Mouse (Mus musculus) right cerebral cortex, adult 18-20 months (tissue): ENCODE measurements around the gene Tgfa.
A peak's percentile ranks its signal among the peaks of the same experiment; 100 is the strongest.

Experiments used
- DNase-seq: peaks from one replicate; pipeline ENCODE4 v3.0.0; 2022; ENCODE audit warnings: mixed read lengths

Tgfa gene

DNA sequence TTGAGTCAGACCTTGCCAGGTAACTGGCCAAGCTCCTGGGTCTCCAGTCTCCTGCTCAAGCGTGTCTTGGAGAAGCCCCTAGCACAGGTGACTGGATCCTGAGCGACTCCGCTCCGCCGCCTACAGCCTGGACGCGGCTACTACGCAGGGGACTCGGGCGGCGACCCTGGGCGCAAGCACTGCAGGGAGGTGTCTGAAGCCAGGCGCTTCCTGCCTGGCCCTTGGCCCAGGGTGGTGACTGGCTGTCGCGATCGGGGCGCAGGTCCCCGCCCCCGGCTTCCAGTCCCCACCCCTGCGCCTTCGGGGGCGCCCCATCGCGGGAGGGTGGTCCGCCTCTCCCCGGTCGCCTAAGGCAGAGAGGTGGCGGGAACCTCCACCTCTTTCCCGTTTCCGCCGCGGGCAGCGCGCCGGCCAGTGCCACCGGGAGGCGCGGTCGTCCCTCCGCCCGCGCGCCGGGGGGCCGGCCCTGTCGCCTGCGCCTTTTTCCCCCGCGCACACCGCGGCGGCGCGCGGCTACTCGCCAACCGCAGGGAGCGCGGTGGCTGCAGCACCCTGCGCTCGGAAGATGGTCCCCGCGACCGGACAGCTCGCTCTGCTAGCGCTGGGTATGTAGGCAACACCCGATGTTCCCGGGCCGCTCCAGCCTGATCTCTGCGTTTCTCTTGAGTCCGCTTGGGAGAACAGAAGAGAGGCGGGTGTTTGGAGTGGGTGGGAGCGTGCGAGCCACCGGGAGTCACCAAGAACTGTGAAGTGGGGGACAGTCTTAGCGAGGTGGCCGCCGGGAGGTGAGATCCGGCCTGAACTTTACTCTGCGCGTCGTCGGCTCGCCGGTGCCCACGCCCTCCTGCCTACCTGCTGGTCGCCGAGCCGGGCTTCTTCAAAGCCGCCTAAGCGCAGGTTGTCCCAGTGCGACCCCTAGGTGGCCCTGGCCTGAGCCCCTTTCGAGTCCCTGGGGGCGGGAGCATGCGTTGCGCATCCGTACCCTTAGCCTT is at the start of gene Tgfa:
Gene Tgfa (plus strand): TSS at position 283 of the 992 bp plus-strand sequence.
- peak; percentile 62 for DNase-seq

DNA sequence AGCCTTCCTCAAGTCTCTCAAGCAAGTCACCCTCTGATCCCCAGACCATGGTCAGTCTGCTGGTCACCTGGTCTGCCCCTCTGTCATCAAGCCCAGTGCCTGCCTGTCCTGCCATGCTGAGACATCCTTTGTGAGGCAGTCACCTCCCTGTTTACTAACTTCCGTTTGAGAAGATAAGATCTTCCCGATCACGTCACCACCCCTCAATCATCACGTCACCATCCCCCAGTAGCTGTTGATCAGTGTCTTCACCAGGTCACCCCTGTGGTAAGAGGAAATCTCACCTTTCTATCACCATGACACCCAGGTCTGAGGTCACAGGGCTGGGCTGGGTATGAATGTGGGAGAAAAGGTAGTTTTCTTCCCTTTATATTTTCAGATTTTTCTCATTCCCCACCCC is 46.5 kb upstream of the Tgfa start:
- DNase-seq = no peak

DNA sequence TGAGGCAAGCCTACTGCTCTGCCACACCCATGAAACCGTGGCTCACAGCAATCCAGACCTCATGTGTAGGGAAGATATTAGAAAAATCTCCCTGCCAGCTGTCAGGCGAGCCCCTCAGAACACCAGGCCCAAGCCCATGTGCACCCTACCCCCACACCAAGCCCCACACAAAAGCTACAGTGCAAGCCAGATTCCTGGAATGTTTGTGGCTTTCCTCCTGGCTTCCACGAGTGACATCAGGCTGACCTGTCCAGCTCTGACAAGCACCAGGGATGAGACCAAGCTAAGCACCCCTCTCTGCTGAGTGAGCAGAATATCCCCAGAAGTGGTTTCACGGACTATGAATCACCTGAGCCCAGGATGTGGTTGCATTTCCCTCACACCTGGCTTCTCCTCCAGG is 46.0 kb upstream of the Tgfa start:
- no peak for DNase-seq

DNA sequence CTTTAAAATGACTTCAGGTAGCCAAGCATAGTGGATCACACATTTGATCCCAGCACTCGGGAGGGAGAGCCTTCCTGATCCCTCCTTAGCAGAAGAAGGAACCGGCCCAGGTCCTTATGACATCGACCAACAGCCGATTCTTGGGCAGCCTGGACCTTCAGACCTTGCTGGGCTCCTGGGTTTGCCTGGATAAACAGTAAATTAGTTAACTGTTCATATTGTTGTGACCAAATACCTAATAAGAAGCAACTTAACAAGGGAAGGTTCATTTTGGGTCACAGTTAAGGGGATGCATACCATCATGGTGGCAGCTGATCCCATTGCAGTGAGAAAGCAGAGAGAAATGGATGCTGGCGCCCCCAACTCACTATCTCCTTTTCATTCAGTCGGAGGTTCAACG is 42.3 kb upstream of the Tgfa start:
- no peak for DNase-seq

DNA sequence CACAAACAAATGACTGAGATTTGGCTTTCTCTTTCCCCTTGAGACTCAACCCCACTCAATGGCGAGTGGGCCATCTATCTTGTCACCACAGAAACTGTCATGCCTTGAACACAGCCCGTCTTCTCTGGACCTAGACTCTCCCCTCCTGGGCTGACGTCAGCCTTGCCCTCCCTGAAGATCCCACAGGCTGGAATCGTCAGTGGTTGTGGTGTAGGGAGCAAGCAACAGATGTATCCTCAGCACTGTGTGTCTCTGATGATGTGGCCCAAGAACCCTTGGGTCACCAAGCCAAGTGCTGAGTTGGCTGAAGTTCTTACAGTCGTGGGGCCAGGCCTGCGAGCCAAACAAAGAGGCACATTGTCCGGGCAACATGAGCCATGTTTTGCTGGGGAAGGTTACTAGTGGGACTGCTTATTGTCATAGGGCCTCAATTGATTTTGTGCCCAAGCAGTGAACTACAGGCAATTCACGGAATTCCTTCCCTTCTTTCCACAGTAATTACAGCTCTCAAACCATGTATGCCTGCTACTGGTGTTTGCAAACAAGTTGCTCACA is 41.5 kb upstream of the Tgfa start:
- peak; percentile 9 for DNase-seq

DNA sequence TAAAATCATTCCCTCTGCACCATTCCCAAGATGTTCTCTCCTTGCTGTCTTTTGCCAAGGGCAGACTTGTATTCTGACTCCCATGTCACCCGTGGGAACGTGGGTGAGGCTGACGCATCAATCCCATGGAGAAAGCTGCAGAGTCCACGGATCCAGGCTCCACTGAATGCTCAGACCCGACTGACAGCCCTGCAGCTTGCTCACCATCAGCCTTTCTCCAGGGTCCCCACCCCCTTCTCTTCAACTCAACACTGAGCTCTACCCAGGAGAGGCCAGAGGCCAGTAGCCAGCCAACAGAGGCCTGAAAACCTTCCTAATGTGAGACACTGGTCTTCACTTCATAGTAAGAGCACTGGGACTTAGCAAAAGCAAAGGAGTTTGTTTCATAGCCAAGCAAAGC is 41.0 kb upstream of the Tgfa start:
- DNase-seq = no peak

DNA sequence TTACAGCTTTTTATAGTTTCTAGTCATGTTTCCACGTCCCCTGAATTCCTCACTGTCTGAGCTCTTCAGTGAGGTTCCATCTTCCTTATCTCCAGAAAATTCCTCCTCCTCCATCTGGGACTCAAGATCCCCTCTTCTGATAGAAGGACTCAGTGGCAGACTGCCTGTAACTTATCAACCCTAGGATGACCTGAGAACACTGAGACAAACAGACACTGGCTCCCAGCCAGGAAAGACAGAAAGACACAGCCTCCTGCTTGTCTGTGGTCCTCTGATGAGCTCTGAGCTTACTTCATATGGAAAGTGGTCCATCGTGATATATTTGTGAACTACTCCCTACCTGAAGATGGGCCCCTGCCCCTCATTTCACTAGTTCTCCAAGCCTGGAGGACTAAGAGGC is 40.5 kb upstream of the Tgfa start:
- DNase-seq = no peak

DNA sequence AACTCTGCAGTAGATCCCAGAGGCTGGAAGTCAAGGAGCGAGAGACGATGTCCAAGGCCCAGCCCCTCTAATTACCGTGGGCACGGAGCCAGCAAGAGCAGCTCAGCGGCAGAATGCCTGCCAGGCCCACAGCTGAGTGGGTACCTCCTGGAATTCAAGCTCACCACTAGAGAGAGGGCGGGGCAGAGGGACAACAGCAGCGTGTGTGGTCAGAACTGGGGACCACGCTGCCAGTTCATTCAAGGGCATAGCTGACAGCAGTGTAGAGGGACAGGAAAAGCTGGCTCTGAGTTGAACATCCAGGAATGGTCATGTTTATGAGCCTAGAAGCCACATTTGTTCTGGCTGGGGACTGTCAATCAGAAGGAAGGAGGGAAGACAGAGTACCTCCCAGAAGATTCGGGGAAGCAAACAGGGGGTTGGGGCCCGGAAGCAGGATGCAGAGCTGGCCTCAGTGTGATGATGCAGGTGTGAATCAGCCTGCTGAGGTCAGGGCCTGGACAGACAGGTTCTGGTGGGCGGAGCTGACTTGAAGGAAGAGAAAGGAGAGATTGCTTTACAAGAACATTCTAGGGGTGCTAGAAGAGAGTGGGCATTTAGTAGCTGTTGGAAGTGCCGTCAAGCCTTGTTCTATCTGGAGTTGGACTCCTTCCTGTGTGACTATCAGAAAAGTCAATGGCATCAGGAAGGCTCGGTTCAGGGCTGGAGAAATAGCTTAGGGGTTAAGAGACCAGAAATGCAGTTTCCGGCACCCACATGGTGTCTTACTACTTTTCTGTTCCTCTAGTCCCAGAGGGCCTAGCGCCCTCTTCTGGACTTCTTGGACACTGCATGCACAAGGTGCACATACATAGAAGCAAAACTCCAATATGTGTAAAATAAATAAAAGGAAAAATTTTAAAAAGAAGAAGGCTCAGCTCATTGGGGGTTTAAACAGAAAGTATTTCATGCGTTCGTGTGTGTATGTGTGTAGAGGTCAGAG is 37.5 kb upstream of the Tgfa start:
- DNase-seq = peak; percentile 2

DNA sequence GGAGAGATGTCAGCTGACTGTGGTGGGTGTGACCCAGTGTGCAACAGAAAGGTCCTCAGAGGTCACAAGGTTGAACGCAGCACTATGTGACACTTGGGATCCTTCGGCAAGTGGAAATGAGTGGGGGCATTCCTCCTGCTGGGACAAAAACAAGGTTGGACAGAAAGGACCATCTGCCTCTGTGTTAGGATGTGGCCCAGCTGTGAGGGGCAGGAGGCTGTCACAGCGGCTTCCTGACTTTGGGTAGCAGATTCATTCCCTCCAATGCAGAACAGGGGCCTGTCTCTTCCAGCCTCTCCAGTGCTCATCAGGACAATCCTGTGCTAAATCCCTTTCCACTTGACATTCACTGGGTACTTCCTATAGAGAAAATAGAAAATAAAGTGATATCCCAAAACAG is 34.1 kb upstream of the Tgfa start:
- DNase-seq = no peak

DNA sequence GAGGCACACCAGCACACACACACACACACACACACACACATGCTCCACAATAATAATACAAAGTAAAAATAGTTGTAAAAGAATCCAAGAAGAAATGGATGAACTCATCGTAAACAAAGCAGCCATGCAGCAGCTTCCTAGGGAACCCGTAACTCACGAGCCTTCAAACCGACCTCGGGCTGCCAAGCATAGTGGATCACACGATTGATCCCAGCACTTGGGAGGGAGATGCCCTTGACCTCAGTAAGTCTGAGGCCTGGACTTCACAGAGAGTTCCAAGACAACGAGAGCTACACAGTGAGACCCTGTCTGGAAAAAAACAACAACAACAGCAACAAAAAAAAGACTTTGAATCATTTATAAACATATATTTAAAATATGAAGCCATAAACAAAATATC is 33.4 kb upstream of the Tgfa start:
- DNase-seq = no peak

DNA sequence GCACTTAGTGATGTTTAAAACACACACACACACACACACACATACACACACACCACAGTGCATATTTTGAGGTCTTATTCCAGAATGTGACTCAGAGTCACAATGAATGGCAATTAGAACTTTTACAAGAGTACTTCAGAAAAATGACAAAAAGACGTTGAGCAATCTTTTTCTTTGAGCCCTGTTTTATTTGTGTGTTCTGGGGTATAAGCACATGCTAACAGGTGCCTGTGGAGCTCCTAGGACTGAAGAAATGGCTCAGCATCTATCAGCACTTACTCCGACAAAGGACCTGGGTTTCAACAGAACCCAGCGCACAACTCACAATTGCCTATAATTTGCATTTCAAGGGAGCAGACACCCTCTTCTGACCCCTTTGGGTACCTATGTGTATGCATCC is 31.0 kb upstream of the Tgfa start:
- no peak for DNase-seq

DNA sequence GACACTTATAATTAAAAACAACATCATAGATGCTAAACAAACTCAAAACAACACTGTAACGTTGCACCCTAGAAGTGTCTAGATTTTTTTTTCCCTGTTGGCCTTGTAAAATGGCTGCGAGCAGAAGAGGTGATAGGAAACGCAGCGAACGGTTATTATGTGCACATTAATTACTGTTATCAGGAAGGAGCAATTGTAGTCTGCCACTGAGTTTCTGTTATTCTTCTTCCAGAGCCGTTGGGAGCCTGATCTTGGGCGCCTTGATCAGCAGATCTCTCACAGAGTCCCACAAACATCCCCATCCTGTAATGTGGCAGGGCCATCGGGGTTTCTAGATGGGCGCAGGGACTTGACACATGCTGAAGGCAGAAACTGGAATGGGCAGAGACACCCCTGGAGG is 28.6 kb upstream of the Tgfa start:
- DNase-seq = no peak

DNA sequence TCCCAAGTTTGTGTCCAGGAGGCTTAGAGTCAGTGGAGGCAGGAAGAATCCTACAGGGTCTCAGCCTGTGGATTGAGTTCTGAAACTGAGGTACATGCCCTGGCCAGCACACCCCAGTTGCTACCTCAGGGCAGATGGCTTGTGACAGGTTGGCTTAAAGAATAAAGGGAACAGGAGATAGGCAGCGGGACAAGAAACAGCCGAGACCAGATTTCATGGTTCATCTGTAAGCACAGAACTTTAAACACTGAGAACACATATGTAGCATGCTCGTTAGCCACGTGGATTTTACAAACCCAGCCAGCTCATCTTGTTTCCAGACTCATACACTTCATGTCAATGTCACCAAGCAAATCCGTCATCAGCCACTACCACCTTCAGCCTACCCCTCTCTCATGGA is 27.2 kb upstream of the Tgfa start:
- no peak for DNase-seq

DNA sequence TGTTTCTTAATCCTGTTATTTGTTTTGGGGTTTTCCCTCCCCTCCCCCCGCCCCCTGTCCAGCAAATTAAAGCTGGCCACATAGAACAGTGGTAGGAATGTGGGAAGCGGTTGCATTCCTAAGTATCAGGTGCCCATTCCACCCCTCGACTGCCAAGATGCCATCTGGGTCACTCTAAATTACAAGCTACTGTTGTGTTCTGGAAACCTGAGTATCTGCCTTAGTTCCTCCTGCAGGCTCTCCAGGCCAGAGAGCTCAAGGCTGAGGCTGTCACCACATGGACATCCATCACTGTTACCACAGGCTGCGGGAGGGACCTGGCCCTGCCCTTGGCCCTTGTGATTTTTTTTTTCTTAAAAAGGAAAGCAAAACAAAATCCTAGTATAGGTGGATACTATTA is 25.9 kb upstream of the Tgfa start:
- no peak for DNase-seq

DNA sequence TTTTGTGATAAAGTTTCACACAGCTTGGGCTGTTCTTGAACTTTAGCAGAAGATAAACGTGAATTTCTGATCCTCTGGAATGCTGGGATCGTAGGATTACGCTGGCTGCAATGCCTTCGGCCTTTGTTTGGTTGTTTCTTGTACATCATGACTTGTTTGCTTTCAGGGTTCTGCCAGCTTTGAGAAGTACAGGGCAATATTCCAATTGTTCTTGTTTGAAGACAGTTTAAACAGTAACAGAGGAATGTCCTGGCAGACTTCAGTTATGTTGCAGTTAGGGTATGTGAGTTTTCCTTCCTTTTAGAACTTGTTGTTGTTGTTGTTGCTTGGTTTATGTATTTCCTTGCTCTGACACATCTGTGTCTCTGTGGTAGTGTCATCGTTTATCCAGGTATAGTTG is 18.8 kb upstream of the Tgfa start:
- no peak for DNase-seq

DNA sequence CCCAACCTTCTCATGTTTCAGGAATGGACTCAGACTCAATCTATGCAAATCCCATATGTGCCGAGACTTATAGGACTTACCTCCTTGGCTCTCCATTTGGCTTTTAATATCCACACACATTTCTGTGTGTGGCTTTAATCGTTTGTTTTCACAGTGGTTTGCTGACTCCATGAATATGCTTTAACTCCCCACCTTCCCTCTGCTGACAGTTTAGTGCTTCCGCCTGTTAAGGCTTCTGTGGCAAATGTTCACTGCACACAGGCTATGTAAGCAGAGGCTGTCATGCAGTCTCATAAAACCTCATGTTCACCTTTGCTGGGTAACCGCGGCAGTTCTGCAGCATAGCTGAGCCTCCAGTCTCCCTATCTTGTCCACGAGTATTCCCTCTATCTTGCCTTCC is 18.3 kb upstream of the Tgfa start:
- DNase-seq = no peak

DNA sequence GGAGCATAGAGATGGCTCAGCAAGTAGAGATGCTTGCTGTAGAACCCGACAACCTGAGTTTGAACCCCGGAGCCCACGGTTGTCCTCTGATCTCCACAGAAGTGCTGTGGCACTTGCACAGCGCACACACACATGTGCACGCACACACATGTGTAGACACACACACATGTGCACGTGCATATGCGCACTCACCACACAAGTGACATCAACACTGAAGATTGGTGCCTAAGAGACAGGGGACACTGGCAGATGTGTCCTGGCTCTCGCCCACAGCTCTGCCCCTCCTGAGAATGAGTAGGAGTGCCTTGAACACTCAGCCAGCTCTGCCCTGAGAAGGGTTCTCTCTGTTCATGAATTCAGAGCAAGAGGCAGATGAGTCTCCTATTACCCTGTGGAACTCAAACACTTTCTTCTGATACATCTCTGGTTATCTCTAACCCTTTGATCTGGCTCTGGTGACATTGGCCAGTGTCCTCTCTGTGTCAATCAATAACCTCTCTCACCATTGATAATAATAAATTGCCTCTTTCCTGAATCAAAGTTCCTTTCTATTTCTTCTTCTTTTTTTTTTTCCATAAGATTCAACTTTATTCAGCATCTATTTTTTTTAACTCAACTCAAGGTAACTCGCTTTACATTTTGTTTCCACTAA is 17.6 kb upstream of the Tgfa start:
- no peak for DNase-seq

DNA sequence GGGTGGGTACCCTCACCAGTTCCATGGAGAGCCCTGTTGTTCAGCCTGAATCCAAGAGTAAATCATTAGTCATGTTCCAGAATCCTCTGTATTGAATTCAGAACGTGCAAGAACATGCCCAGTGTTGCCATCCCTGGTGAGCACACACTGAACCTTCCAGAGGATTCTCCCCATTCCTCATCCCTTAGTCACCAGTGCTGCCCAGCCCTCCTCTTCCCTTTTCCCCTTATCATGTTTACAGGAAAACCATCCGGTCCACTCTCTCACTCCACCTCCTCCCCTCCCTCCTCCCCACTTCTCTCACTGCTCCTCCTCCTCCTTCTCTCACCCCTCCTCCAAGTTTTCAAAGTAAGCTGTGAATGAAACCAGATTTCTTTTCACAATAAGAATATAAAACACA is 14.4 kb upstream of the Tgfa start:
- DNase-seq = no peak

DNA sequence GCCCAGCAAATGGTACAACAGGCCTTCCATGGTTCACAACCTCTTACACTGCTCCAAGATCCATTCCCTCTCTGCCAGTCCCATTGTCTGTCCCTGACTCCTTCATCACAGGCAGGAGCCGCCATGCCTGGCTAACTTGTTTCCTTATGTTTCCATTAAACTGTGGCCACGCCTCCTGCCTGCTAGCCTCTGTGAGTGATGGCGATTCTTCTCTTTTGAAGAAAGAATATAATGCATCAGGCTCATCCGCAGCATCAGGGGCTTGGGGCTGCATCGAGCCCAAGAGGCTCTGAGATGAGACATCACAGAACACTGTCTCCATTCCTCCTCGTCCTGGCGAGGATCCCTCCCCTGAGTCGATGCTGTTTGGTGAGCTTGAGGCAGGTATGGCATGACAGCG is 13.0 kb upstream of the Tgfa start:
- DNase-seq = no peak

DNA sequence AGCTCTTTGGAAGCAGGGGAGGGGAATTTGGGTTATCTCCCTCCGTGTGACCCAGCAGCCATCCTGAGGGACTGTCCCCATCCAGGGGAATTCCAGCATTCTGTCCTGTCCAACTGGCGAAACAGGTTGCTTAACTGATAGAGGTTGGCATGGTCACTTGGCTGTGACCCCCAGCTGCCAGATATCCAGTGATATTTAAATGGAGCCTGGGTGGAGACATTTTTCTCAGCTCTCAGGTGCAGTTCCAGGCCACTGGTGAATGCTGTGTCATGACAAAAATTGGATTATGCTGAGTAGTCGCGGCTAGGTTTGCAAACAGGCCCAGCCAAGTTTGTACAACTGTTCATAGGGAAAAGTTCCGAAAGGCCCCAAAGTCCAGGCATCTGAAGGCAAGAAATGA is 12.4 kb upstream of the Tgfa start:
- no peak for DNase-seq

DNA sequence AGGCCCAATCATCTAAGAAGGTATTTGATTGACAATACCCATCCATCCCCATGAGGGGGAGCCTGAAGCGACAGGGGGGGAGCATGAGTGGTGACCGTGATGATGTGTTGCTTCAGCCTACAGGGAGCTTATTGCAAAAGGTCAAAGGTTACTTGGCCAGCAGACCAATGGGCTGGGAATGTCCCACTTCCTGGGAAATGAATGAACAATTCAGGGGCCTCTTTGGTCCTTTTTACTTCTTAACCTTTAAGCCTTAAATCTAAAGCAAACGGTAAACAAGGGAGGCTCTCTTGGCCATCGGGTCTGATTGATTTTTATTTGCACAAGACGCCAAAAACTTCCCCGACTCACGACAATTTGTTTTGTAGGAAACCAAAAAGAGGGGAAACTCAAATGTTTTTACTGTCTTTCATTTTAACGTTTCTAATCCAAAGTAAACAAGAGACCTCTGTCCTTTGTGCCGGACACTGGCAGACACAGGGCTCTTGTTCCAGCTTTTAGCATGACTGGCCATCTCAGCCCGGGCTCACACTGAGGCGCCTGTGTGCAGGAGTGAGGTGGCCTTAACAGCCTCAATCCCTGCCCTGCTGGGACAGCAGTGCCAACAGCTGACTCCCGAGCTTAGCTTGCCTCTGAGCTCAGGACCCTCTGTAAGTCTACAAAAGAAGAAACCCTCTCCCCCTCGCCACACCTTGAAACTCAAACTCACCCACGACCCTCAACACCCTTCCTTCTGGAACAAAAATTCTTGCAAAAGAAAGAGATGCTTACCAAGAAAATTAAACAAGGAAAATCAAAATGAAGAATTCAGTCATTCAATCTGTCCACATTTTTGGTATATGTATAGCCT is 8.7 kb upstream of the Tgfa start:
- peak; percentile 47 for DNase-seq
